29 mouse cellular contexts compared by ENCODE assay signal in the genomic region with DNA sequence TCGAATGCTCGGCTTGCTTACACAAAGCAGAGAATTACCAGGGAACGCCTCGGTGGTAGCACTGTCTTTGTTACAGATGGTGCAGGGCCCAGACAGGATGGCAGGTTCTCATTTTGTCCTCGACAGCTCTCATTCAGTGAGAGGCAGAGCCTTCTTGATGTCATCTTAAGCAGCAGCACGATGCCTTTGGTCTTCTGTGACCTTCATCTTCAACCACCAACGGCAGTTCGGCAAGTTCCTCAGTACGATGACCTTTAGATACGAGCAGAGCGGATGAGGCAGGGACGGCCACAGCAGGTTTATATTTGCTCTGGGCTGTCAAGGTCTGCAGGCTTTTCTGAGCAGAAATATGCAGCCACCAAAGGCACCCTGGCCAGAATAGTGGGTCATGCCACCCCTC. TPM values are rescaled to one million over a fixed set of nuclear protein-coding genes. Genes with fewer than 3 reads are reported as not detected.
DNase-seq lines count a peak whose midpoint lies in the region; ATAC-seq lines count a peak whose summit lies in the region.
"Had no signal": no experiment of that assay in that cellular context is flagged by ENCODE, and none has a peak within 500 bp of the region (broad histone marks: within the 10 kb centered on the region; RNA-seq: fewer than 3 reads in every experiment).

No protein-coding gene starts in this region.

- intact Hi-C loops in gastrocnemius, postnatal 36 days (cut with DNase I), result no loop called here

- peak; percentile 35 for DNase-seq in adrenal gland, adult 2 months
- DNase-seq in adrenal gland, adult 18-20 months (ENCODE audit: low spot score in 2 of 2), result no peak
- DNase-seq in CD4-positive, CD25-positive, alpha-beta regulatory T cell, adult 2 months (ENCODE audit: low read depth, low spot score), result peak; percentile 56
- peak; percentile 28 to 42 for DNase-seq in adrenal gland, postnatal 36 days
- no peak for DNase-seq in left cerebral cortex, adult 11 months (ENCODE audit: low spot score)
- DNase-seq in gastrocnemius, postnatal 36 days, result no peak
- DNase-seq: B cell, adult 2 months; cerebellum, adult 18-20 months; cerebellum, adult 9-10 months; cerebellum, postnatal 14 days; gastrocnemius, postnatal 10 days; heart, adult 18-20 months; heart, postnatal 10 days; heart, postnatal 36 days; kidney, adult 18-20 months had no signal

- peak; percentile 20 for ATAC-seq in activated CD4-positive, CD25-positive, alpha-beta regulatory T cell, adult 4 months
- ATAC-seq: forebrain, embryonic 13.5 days; forebrain, embryonic 16.5 days; hindbrain, embryonic 16.5 days; inflammation-experienced regulatory T-cells, adult 6 months; intestine, embryonic 16.5 days had no signal

RNA-seq across cellular contexts. Expression of a gene that starts 11.2 kb away (rescaled TPM):
- 1 to 10 TPM; 3.9 to 4.7 TPM for total RNA-seq in adrenal gland, adult 2 months (2021)
- polyA plus RNA-seq in adrenal gland, adult 2 months (2012; rRNA removed), result 8.7 and 8.8 TPM in 2 replicates
- 1 to 10 TPM; 3.8 to 5.4 TPM for total RNA-seq in adrenal gland, adult 18-20 months (2021)
- polyA plus RNA-seq in activated CD4-positive, CD25-positive, alpha-beta regulatory T cell, adult 4 months (2017; shearing (Covaris generic)), result not detected
- total RNA-seq in adrenal gland, postnatal 36 days (2021), result 1 to 10 TPM; 2.3 to 4.9 TPM
- 1 to 10 TPM in 1 of 2 experiments, under 1 TPM in 1; 0.54 to 1.3 TPM for total RNA-seq in gastrocnemius, postnatal 36 days (2021)
- polyA plus RNA-seq: forebrain, embryonic 10.5 days; forebrain, embryonic 13.5 days; forebrain, embryonic 16.5 days; hindbrain, embryonic 10.5 days; hindbrain, embryonic 13.5 days; hindbrain, embryonic 16.5 days; inflammation-experienced regulatory T-cells, adult 6 months had no signal

RNA-seq across cellular contexts. Expression of a gene that starts 17.4 kb away (rescaled TPM):
- total RNA-seq in adrenal gland, adult 2 months (2021), result 1 to 10 TPM in 1 of 2 experiments, under 1 TPM in 1; 0.86 to 2.1 TPM
- 0.26 TPM in 1 of 2 replicates, not detected in the other for polyA plus RNA-seq in adrenal gland, adult 2 months (2012; rRNA removed)
- total RNA-seq in adrenal gland, adult 18-20 months (2021), result 1 to 10 TPM; 1.2 to 1.7 TPM
- polyA plus RNA-seq in activated CD4-positive, CD25-positive, alpha-beta regulatory T cell, adult 4 months (2017; shearing (Covaris generic)), result not detected
- 1 to 10 TPM in 1 of 2 experiments, under 1 TPM in 1; 0.66 to 1.1 TPM for total RNA-seq in adrenal gland, postnatal 36 days (2021)
- not detected for total RNA-seq in gastrocnemius, postnatal 36 days (2021)
- total RNA-seq: ES-E14 had no signal
- polyA plus RNA-seq: forebrain, embryonic 10.5 days; forebrain, embryonic 13.5 days had no signal

RNA-seq across cellular contexts. Expression of a gene that starts 50.3 kb away (rescaled TPM):
- 10 to 100 TPM in 1 of 2 experiments, 1 to 10 TPM in 1; 8.0 to 18.5 TPM for total RNA-seq in adrenal gland, adult 2 months (2021)
- polyA plus RNA-seq in adrenal gland, adult 2 months (2012; rRNA removed), result 0.34 and 0.39 TPM in 2 replicates
- total RNA-seq in adrenal gland, adult 18-20 months (2021), result 10 to 100 TPM in 1 of 2 experiments, 1 to 10 TPM in 1; 4.0 to 10.4 TPM
- polyA plus RNA-seq in activated CD4-positive, CD25-positive, alpha-beta regulatory T cell, adult 4 months (2017; shearing (Covaris generic)), result under 1 TPM; 0.13 to 0.58 TPM
- total RNA-seq in adrenal gland, postnatal 36 days (2021), result 10 to 100 TPM in 1 of 2 experiments, 1 to 10 TPM in 1; 7.9 to 11.1 TPM
- total RNA-seq in gastrocnemius, postnatal 36 days (2021), result 10 to 100 TPM; 45.8 to 73.6 TPM

RNA-seq across cellular contexts. Expression of a gene that starts 55.7 kb away (rescaled TPM):
- not detected for total RNA-seq in adrenal gland, adult 2 months (2021)
- not detected in 2 replicates for polyA plus RNA-seq in adrenal gland, adult 2 months (2012; rRNA removed)
- not detected for total RNA-seq in adrenal gland, adult 18-20 months (2021)
- polyA plus RNA-seq in activated CD4-positive, CD25-positive, alpha-beta regulatory T cell, adult 4 months (2017; shearing (Covaris generic)), result 1 to 10 TPM; 2.2 TPM
- not detected for total RNA-seq in adrenal gland, postnatal 36 days (2021)
- not detected for total RNA-seq in gastrocnemius, postnatal 36 days (2021)
- total RNA-seq: gastrocnemius, adult 18-20 months; gastrocnemius, postnatal 10 days; heart, adult 18-20 months; heart, postnatal 10 days; heart, postnatal 36 days had no signal
- polyA plus RNA-seq: embryonic facial prominence, embryonic 11.5 days; forebrain, embryonic 13.5 days; forebrain, embryonic 16.5 days; heart, embryonic 12.5 days; heart, embryonic 15.5 days; hindbrain, embryonic 10.5 days; intestine, embryonic 16.5 days had no signal

RNA-seq across cellular contexts. Expression of a gene that starts 55.7 kb away (rescaled TPM):
- total RNA-seq in adrenal gland, adult 2 months (2021), result 10 to 100 TPM in 1 of 2 experiments, 1 to 10 TPM in 1; 8.0 to 10.1 TPM
- 4.8 and 5.2 TPM in 2 replicates for polyA plus RNA-seq in adrenal gland, adult 2 months (2012; rRNA removed)
- 10 to 100 TPM in 1 of 2 experiments, 1 to 10 TPM in 1; 9.3 to 10.2 TPM for total RNA-seq in adrenal gland, adult 18-20 months (2021)
- polyA plus RNA-seq in activated CD4-positive, CD25-positive, alpha-beta regulatory T cell, adult 4 months (2017; shearing (Covaris generic)), result 10 to 100 TPM; 17.6 to 21.9 TPM
- total RNA-seq in adrenal gland, postnatal 36 days (2021), result 1 to 10 TPM; 7.2 to 9.2 TPM
- 1 to 10 TPM; 3.2 to 6.8 TPM for total RNA-seq in gastrocnemius, postnatal 36 days (2021)

Comparison
In these comparisons a context has a peak if more than half of its experiments do, and no peak if none do; other contexts are left out.
1. DNase-seq: peak in adrenal gland, adult 2 months (single experiment), CD4-positive, CD25-positive, alpha-beta regulatory T cell, adult 2 months (single experiment) and adrenal gland, postnatal 36 days (2 of 2); none in adrenal gland, adult 18-20 months (0 of 2), left cerebral cortex, adult 11 months (single experiment) and gastrocnemius, postnatal 36 days (0 of 2).